Mouse (Mus musculus): ENCODE data around the gene Uqcr11. TPM values are rescaled to one million over a fixed set of nuclear protein-coding genes. Genes with fewer than 3 reads are reported as not detected.

The Uqcr11 gene
- total and polyA plus RNA-seq, 2 experiments from 2014 or later, result 391 to 981 TPM

GRCm38 (mm10) chr10:80357994-80358639 is 48.5 kb downstream of the Uqcr11 start:
- peak; percentile 77 for ATAC-seq
- DNase-seq (ENCODE audit: low spot score), result peak; percentile 73
- Histone ChIP-seq H3K27ac (no peak overlapping the region), H3K4me3 (ENCODE audit: low read length) (peak overlapping the region; percentile 37), H3K4me2 (ENCODE audit: low read depth, low read length) (peak overlapping the region; percentile 60), H3K36me3 (ENCODE audit: insufficient read depth, low read length) (no peaks in the 10 kb centered on the region), H3K4me1 (ENCODE audit: insufficient read depth, low read length) (no peaks in the 10 kb centered on the region; the same call in 1 of the 2 replicates), H3K9ac (replicated peaks; ENCODE audit: low read length) (peak overlapping the region; percentile 30; the same call in 1 of the 2 replicates), H3K9me3 (ENCODE audit: low read length) (no peaks in the 10 kb centered on the region), H3K27me3 (ENCODE audit: insufficient read depth, low read length) (peaks cover 30% of the 10 kb centered on the region)
- TF ChIP-seq CTCF (IDR thresholded peaks at IDR 0.05; ENCODE audit: low read depth), result peak; percentile 52
- WGBS, result 8% methylated on average over 31 of the region's 31 CpGs

- H3K27me3 ChIP-seq (ENCODE audit: insufficient read depth, low read length), result peaks cover 30% of the 10 kb centered on the region
- no peaks in the 10 kb centered on the region for H3K9me3 ChIP-seq (ENCODE audit: low read length)
- TF ChIP-seq CTCF (IDR thresholded peaks at IDR 0.05; ENCODE audit: low read depth), result no peak
- H3K27ac ChIP-seq, result no peak overlapping the region
- DNase-seq (ENCODE audit: low spot score), result no peak
- ATAC-seq, result peak; percentile 10; the same call in 1 of the 2 replicates
- no peaks in the 10 kb centered on the region for H3K36me3 ChIP-seq (ENCODE audit: insufficient read depth, low read length)
- H3K9ac ChIP-seq (replicated peaks; ENCODE audit: low read length), result no peak overlapping the region
- H3K4me1 ChIP-seq (ENCODE audit: insufficient read depth, low read length), result no peaks in the 10 kb centered on the region; the same call in 1 of the 2 replicates
- H3K4me2 ChIP-seq (ENCODE audit: low read depth, low read length), result peak overlapping the region; percentile 60
- H3K4me3 ChIP-seq (ENCODE audit: low read length), result peak overlapping the region; percentile 37
- 30% methylated on average over 7 of the region's 7 CpGs for WGBS
Observed at GRCm38 (mm10) chr10:80357336-80357735, 49.3 kb downstream of the Uqcr11 start.

- Histone ChIP-seq H3K4me1 (ENCODE audit: insufficient read depth, low read length) (no peaks in the 10 kb centered on the region; the same call in 1 of the 2 replicates), H3K27me3 (ENCODE audit: insufficient read depth, low read length) (peaks cover 30% of the 10 kb centered on the region), H3K36me3 (ENCODE audit: insufficient read depth, low read length) (no peaks in the 10 kb centered on the region), H3K9ac (replicated peaks; ENCODE audit: low read length) (peak overlapping the region; percentile 40; the same call in 1 of the 2 replicates), H3K4me3 (ENCODE audit: low read length) (peak overlapping the region; percentile 37), H3K9me3 (ENCODE audit: low read length) (no peaks in the 10 kb centered on the region), H3K4me2 (ENCODE audit: low read depth, low read length) (peak overlapping the region; percentile 60), H3K27ac (no peak overlapping the region)
- ATAC-seq, result peak; percentile 18; the same call in 1 of the 2 replicates
- DNase-seq (ENCODE audit: low spot score), result no peak
- TF ChIP-seq CTCF (IDR thresholded peaks at IDR 0.05; ENCODE audit: low read depth), result no peak
- under 1% methylated on average over 34 of the region's 34 CpGs for WGBS
Observed at GRCm38 (mm10) chr10:80356737-80357136, 49.9 kb downstream of the Uqcr11 start.

GRCm38 (mm10) chr10:80356001-80356682 is 50.5 kb downstream of the Uqcr11 start, which contains the start of gene Plk5:
Gene Plk5, plus strand, starts transcription at chr10:80356459.
- H3K36me3 ChIP-seq (ENCODE audit: insufficient read depth, low read length), result no peaks in the 10 kb centered on the region
- no peaks in the 10 kb centered on the region; the same call in 1 of the 2 replicates for H3K4me1 ChIP-seq (ENCODE audit: insufficient read depth, low read length)
- H3K4me3 ChIP-seq (ENCODE audit: low read length), result peak within 1 kb of the TSS; percentile 37
- WGBS, result under 1% methylated on average over 47 of the region's 53 CpGs
- ATAC-seq (no peak), DNase-seq (ENCODE audit: low spot score) (peak; percentile 24)
- H3K9me3 ChIP-seq (ENCODE audit: low read length), result no peaks in the 10 kb centered on the region
- peak within 1 kb of the TSS; percentile 60 for H3K4me2 ChIP-seq (ENCODE audit: low read depth, low read length)
- no peak for TF ChIP-seq CTCF (IDR thresholded peaks at IDR 0.05; ENCODE audit: low read depth)
- peak within 1 kb of the TSS; percentile 40; the same call in 1 of the 2 replicates for H3K9ac ChIP-seq (replicated peaks; ENCODE audit: low read length)
- H3K27ac ChIP-seq, result no peak within 1 kb of the TSS
- peaks cover 30% of the 10 kb centered on the region for H3K27me3 ChIP-seq (ENCODE audit: insufficient read depth, low read length)

- no peak for ATAC-seq
- 10% methylated on average over 9 of the region's 9 CpGs for WGBS
- DNase-seq (ENCODE audit: low spot score), result no peak
- H3K4me1 ChIP-seq (ENCODE audit: insufficient read depth, low read length), result no peaks in the 10 kb centered on the region; the same call in 1 of the 2 replicates
- no peaks in the 10 kb centered on the region for H3K36me3 ChIP-seq (ENCODE audit: insufficient read depth, low read length)
- no peak overlapping the region for H3K27ac ChIP-seq
- H3K27me3 ChIP-seq (ENCODE audit: insufficient read depth, low read length), result peaks cover 37% of the 10 kb centered on the region
- H3K4me3 ChIP-seq (ENCODE audit: low read length), result no peak overlapping the region
- H3K4me2 ChIP-seq (ENCODE audit: low read depth, low read length), result no peak overlapping the region
- no peak overlapping the region for H3K9ac ChIP-seq (replicated peaks; ENCODE audit: low read length)
- H3K9me3 ChIP-seq (ENCODE audit: low read length), result no peaks in the 10 kb centered on the region
- TF ChIP-seq CTCF (IDR thresholded peaks at IDR 0.05; ENCODE audit: low read depth), result no peak
Observed at GRCm38 (mm10) chr10:80355431-80355830, 51.2 kb downstream of the Uqcr11 start.

Small RNA genes lying within 50 kb of the gene (microRNA-seq; reads per million reads assigned to microRNA genes)
- 0 reads per million in 2 experiments for gene Gm22721

Other genes starting within 250 kb of the Uqcr11 start
- gene Cirbp, start 240.8 kb downstream of the Uqcr11 start, total RNA-seq (2014; rRNA removed), result 257 and 261 TPM in 2 replicates
- gene Cirbp, start 240.8 kb downstream of the Uqcr11 start, polyA plus RNA-seq (2015; fragmentation: Nextera tagmentation; extraction: Ambion mirVana), result 730 and 732 TPM in 2 replicates
- 2.6 and 3.2 TPM in 2 replicates for gene 1600002K03Rik, start 233.9 kb downstream of the Uqcr11 start, total RNA-seq (2014; rRNA removed)
- gene 1600002K03Rik, start 233.9 kb downstream of the Uqcr11 start, polyA plus RNA-seq (2015; fragmentation: Nextera tagmentation; extraction: Ambion mirVana), result 4.3 and 4.4 TPM in 2 replicates
- gene Efna2, start 227.3 kb downstream of the Uqcr11 start, total RNA-seq (2014; rRNA removed), result 24.0 and 32.8 TPM in 2 replicates
- gene Efna2, start 227.3 kb downstream of the Uqcr11 start, polyA plus RNA-seq (2015; fragmentation: Nextera tagmentation; extraction: Ambion mirVana), result 23.2 and 23.8 TPM in 2 replicates
- 41.5 and 49.3 TPM in 2 replicates for gene Mum1, start 180.4 kb downstream of the Uqcr11 start, total RNA-seq (2014; rRNA removed)
- gene Mum1, start 180.4 kb downstream of the Uqcr11 start, polyA plus RNA-seq (2015; fragmentation: Nextera tagmentation; extraction: Ambion mirVana), result 45.8 and 45.9 TPM in 2 replicates
- 246 and 291 TPM in 2 replicates for gene Ndufs7, start 157.7 kb downstream of the Uqcr11 start, total RNA-seq (2014; rRNA removed)
- gene Ndufs7, start 157.7 kb downstream of the Uqcr11 start, polyA plus RNA-seq (2015; fragmentation: Nextera tagmentation; extraction: Ambion mirVana), result 410 and 430 TPM in 2 replicates
- 40.9 and 44.5 TPM in 2 replicates for gene Gamt, start 145.8 kb downstream of the Uqcr11 start, total RNA-seq (2014; rRNA removed)
- 32.4 and 35.9 TPM in 2 replicates for gene Gamt, start 145.8 kb downstream of the Uqcr11 start, polyA plus RNA-seq (2015; fragmentation: Nextera tagmentation; extraction: Ambion mirVana)
- gene Dazap1, start 145.3 kb downstream of the Uqcr11 start, total RNA-seq (2014; rRNA removed), result 79.1 and 104 TPM in 2 replicates
- gene Dazap1, start 145.3 kb downstream of the Uqcr11 start, polyA plus RNA-seq (2015; fragmentation: Nextera tagmentation; extraction: Ambion mirVana), result 38.5 and 39.4 TPM in 2 replicates
- gene Rps15, start 114.4 kb downstream of the Uqcr11 start, total RNA-seq (2014; rRNA removed), result 1,031 and 1,483 TPM in 2 replicates
- 676 and 682 TPM in 2 replicates for gene Rps15, start 114.4 kb downstream of the Uqcr11 start, polyA plus RNA-seq (2015; fragmentation: Nextera tagmentation; extraction: Ambion mirVana)
- gene Apc2, start 110.9 kb downstream of the Uqcr11 start, total RNA-seq (2014; rRNA removed), result 358 and 374 TPM in 2 replicates
- 81.3 and 97.6 TPM in 2 replicates for gene Apc2, start 110.9 kb downstream of the Uqcr11 start, polyA plus RNA-seq (2015; fragmentation: Nextera tagmentation; extraction: Ambion mirVana)
- gene 2310011J03Rik, start 86.3 kb downstream of the Uqcr11 start, total RNA-seq (2014; rRNA removed), result 28.9 and 36.0 TPM in 2 replicates
- 35.7 and 38.4 TPM in 2 replicates for gene 2310011J03Rik, start 86.3 kb downstream of the Uqcr11 start, polyA plus RNA-seq (2015; fragmentation: Nextera tagmentation; extraction: Ambion mirVana)
- 3.8 and 6.7 TPM in 2 replicates for gene Pcsk4, start 77.3 kb downstream of the Uqcr11 start, total RNA-seq (2014; rRNA removed)
- gene Pcsk4, start 77.3 kb downstream of the Uqcr11 start, polyA plus RNA-seq (2015; fragmentation: Nextera tagmentation; extraction: Ambion mirVana), result 11.0 and 11.8 TPM in 2 replicates
- 3.7 TPM in 2 replicates for gene Reep6, start 76.9 kb downstream of the Uqcr11 start, total RNA-seq (2014; rRNA removed)
- gene Reep6, start 76.9 kb downstream of the Uqcr11 start, polyA plus RNA-seq (2015; fragmentation: Nextera tagmentation; extraction: Ambion mirVana), result 5.2 and 5.5 TPM in 2 replicates
- gene Adamtsl5, start 58.4 kb downstream of the Uqcr11 start, total RNA-seq (2014; rRNA removed), result 0.18 and 1.0 TPM in 2 replicates
- gene Adamtsl5, start 58.4 kb downstream of the Uqcr11 start, polyA plus RNA-seq (2015; fragmentation: Nextera tagmentation; extraction: Ambion mirVana), result 0.91 and 1.2 TPM in 2 replicates
- gene Plk5, start 50.4 kb downstream of the Uqcr11 start, total RNA-seq (2014; rRNA removed), result 15.7 and 18.3 TPM in 2 replicates
- 8.9 and 9.3 TPM in 2 replicates for gene Plk5, start 50.4 kb downstream of the Uqcr11 start, polyA plus RNA-seq (2015; fragmentation: Nextera tagmentation; extraction: Ambion mirVana)
- 129 and 145 TPM in 2 replicates for gene Mex3d, start 19.2 kb downstream of the Uqcr11 start, total RNA-seq (2014; rRNA removed)
- gene Mex3d, start 19.2 kb downstream of the Uqcr11 start, polyA plus RNA-seq (2015; fragmentation: Nextera tagmentation; extraction: Ambion mirVana), result 11.6 and 14.2 TPM in 2 replicates
- gene Mbd3, start 7.3 kb downstream of the Uqcr11 start, total RNA-seq (2014; rRNA removed), result 48.2 and 50.4 TPM in 2 replicates
- gene Mbd3, start 7.3 kb downstream of the Uqcr11 start, polyA plus RNA-seq (2015; fragmentation: Nextera tagmentation; extraction: Ambion mirVana), result 166 and 175 TPM in 2 replicates
- 132 TPM in 2 replicates for gene Tcf3, start 26.8 kb upstream of the Uqcr11 start, total RNA-seq (2014; rRNA removed)
- 36.2 and 36.4 TPM in 2 replicates for gene Tcf3, start 26.8 kb upstream of the Uqcr11 start, polyA plus RNA-seq (2015; fragmentation: Nextera tagmentation; extraction: Ambion mirVana)
- gene Onecut3, start 88.0 kb upstream of the Uqcr11 start, total RNA-seq (2014; rRNA removed), result 2.5 and 5.0 TPM in 2 replicates
- 0.57 and 0.74 TPM in 2 replicates for gene Onecut3, start 88.0 kb upstream of the Uqcr11 start, polyA plus RNA-seq (2015; fragmentation: Nextera tagmentation; extraction: Ambion mirVana)
- 0.61 and 1.1 TPM in 2 replicates for gene Atp8b3, start 132.3 kb upstream of the Uqcr11 start, total RNA-seq (2014; rRNA removed)
- 0.96 and 1.2 TPM in 2 replicates for gene Atp8b3, start 132.3 kb upstream of the Uqcr11 start, polyA plus RNA-seq (2015; fragmentation: Nextera tagmentation; extraction: Ambion mirVana)
- 47.2 and 51.0 TPM in 2 replicates for gene Rexo1, start 154.7 kb upstream of the Uqcr11 start, total RNA-seq (2014; rRNA removed)
- gene Rexo1, start 154.7 kb upstream of the Uqcr11 start, polyA plus RNA-seq (2015; fragmentation: Nextera tagmentation; extraction: Ambion mirVana), result 25.1 and 27.6 TPM in 2 replicates
- 16.6 and 17.0 TPM in 2 replicates for gene Klf16, start 170.5 kb upstream of the Uqcr11 start, total RNA-seq (2014; rRNA removed)
- 8.2 and 8.6 TPM in 2 replicates for gene Klf16, start 170.5 kb upstream of the Uqcr11 start, polyA plus RNA-seq (2015; fragmentation: Nextera tagmentation; extraction: Ambion mirVana)
- 389 and 721 TPM in 2 replicates for gene Abhd17a, start 183.5 kb upstream of the Uqcr11 start, total RNA-seq (2014; rRNA removed)
- gene Abhd17a, start 183.5 kb upstream of the Uqcr11 start, polyA plus RNA-seq (2015; fragmentation: Nextera tagmentation; extraction: Ambion mirVana), result 159 and 171 TPM in 2 replicates
- gene Scamp4, start 196.0 kb upstream of the Uqcr11 start, total RNA-seq (2014; rRNA removed), result 39.5 and 43.2 TPM in 2 replicates
- 68.3 and 69.1 TPM in 2 replicates for gene Scamp4, start 196.0 kb upstream of the Uqcr11 start, polyA plus RNA-seq (2015; fragmentation: Nextera tagmentation; extraction: Ambion mirVana)
- 7.3 and 11.4 TPM in 2 replicates for gene Adat3, start 196.1 kb upstream of the Uqcr11 start, total RNA-seq (2014; rRNA removed)
- gene Adat3, start 196.1 kb upstream of the Uqcr11 start, polyA plus RNA-seq (2015; fragmentation: Nextera tagmentation; extraction: Ambion mirVana), result 3.6 and 4.0 TPM in 2 replicates
- gene Gm49322, start 199.2 kb upstream of the Uqcr11 start, total RNA-seq (2014; rRNA removed), result 0.54 and 2.2 TPM in 2 replicates
- gene Gm49322, start 199.2 kb upstream of the Uqcr11 start, polyA plus RNA-seq (2015; fragmentation: Nextera tagmentation; extraction: Ambion mirVana), result 1.1 TPM in 2 replicates
- 128 and 156 TPM in 2 replicates for gene Csnk1g2, start 216.0 kb upstream of the Uqcr11 start, total RNA-seq (2014; rRNA removed)
- gene Csnk1g2, start 216.0 kb upstream of the Uqcr11 start, polyA plus RNA-seq (2015; fragmentation: Nextera tagmentation; extraction: Ambion mirVana), result 94.3 and 95.5 TPM in 2 replicates

Data from hindbrain, postnatal 0 days (tissue).